Mouse (Mus musculus): ENCODE measurements around the gene Tmem30a. TPM values are rescaled to one million over a fixed set of nuclear protein-coding genes. Genes with fewer than 3 reads are reported as not detected.

The Tmem30a gene
- total RNA-seq, 2 experiments from 2014 or later: 103 to 134 TPM

Other genes with a start within 250 kb of the Tmem30a start
- 10 to 100 TPM; 10.9 to 11.0 TPM for gene Col12a1, start 74.7 kb downstream of the Tmem30a start, total RNA-seq (2021)
- 100 to 1,000 TPM; 332 to 555 TPM for gene Cox7a2, start 33.6 kb downstream of the Tmem30a start, total RNA-seq (2021)
- 10 to 100 TPM; 58.1 to 81.5 TPM for gene Filip1, start 219.3 kb upstream of the Tmem30a start, total RNA-seq (2021)

Data from adrenal gland, adult 18-20 months (tissue).